ENCODE assay signal across 8 mouse cellular contexts in genomic region chr8:110919341-110920031, GRCm38 (mm10). TPM values are rescaled to one million over a fixed set of nuclear protein-coding genes. Genes with fewer than 3 reads are reported as not detected.
A peak's percentile ranks its signal among the peaks of the same experiment; 100 is the strongest.
DNase-seq lines count a peak whose midpoint lies in the region; ATAC-seq and TF ChIP-seq lines count a peak whose summit lies in the region.

Gene St3gal2, plus strand, starts transcription at chr8:110919922.

- no peaks in the 10 kb centered on the region for H3K9me3 ChIP-seq in MEL (replicated peaks; ENCODE audit: insufficient read depth, low read length)
- no peaks in the 10 kb centered on the region for H3K9me3 ChIP-seq in forebrain, postnatal 0 days (ENCODE audit: low read length)

- H3K4me2 ChIP-seq in forebrain, postnatal 0 days (ENCODE audit: low read depth): peak within 1 kb of the TSS; percentile 79

- under 1% methylated on average over 23 of the region's 36 CpGs for WGBS in cerebellum, adult 2 months
- WGBS in forebrain, postnatal 0 days: 9% methylated on average over 30 of the region's 36 CpGs
- WGBS in lung, adult 2 months: under 1% methylated on average over 18 of the region's 36 CpGs

- H3K9ac ChIP-seq in MEL (ENCODE audit: control insufficient read depth, low read depth, low read length, poor library complexity, severe bottlenecking): peak within 1 kb of the TSS; percentile 92
- peak within 1 kb of the TSS; percentile 83 for H3K9ac ChIP-seq in forebrain, postnatal 0 days

- peaks cover 14% of the 10 kb centered on the region for H3K79me2 ChIP-seq in MEL (ENCODE audit: control insufficient read depth, insufficient read depth, low read length, poor library complexity)

- peak within 1 kb of the TSS; percentile 61 for H3K27ac ChIP-seq in MEL (ENCODE audit: control insufficient read depth, low read depth, low read length)
- peak within 1 kb of the TSS; percentile 94 for H3K27ac ChIP-seq in cerebellum, adult 2 months (ENCODE audit: insufficient read depth, low read length)
- peak within 1 kb of the TSS; percentile 76 for H3K27ac ChIP-seq in forebrain, postnatal 0 days (ENCODE audit: low read depth, low read length)
- H3K27ac ChIP-seq in layer of hippocampus, adult 2 months: peak within 1 kb of the TSS; percentile 98

- peaks cover 0 to 22% of the 10 kb centered on the region in 2 experiments; a peak in 2 of 4 replicates for H3K36me3 ChIP-seq in MEL (ENCODE audit: control insufficient read depth in 1 of 2, insufficient read depth in 2 of 2, low read length in 2 of 2)
- H3K36me3 ChIP-seq in forebrain, postnatal 0 days (ENCODE audit: insufficient read depth): no peaks in the 10 kb centered on the region

- no peak for TF ChIP-seq RAD21 in MEL (IDR thresholded peaks at IDR 0.05; ENCODE audit: low read depth, low read length)

- H3K27me3 ChIP-seq in MEL (ENCODE audit: control insufficient read depth in 1 of 2, insufficient read depth in 2 of 2, low read length in 2 of 2): no peaks in the 10 kb centered on the region
- H3K27me3 ChIP-seq in cerebellum, adult 2 months (ENCODE audit: control insufficient read depth, insufficient read depth, low read length): no peaks in the 10 kb centered on the region
- no peaks in the 10 kb centered on the region for H3K27me3 ChIP-seq in forebrain, postnatal 0 days (ENCODE audit: insufficient read depth, low read length)

- TF ChIP-seq EP300 in MEL (IDR thresholded peaks at IDR 0.05; ENCODE audit: low read depth in 1 of 2, low read length in 2 of 2): peak in 1 of 2 experiments; percentile 42; a peak in 1 of 4 replicates

- intact Hi-C loops in heart, postnatal 36 days (cut with DNase I): loop anchor here (2.0 to 5.0 kb wide), 2 partner anchors 45 to 78 kb away; partner anchors contain the start of gene Ddx19a

- ATAC-seq in forebrain, postnatal 0 days: peak; percentile 100
- ATAC-seq in neutrophil, adult 5-6 weeks (ENCODE audit: extremely low read depth, insufficient number of reproducible peaks, low FRiP score, poor library complexity, severe bottlenecking): peak; percentile 88

- TF ChIP-seq POLR2A in MEL (IDR thresholded peaks at IDR 0.05; ENCODE audit: control insufficient read depth in 1 of 2, insufficient read depth in 1 of 2, low read depth in 1 of 2, low read length in 2 of 2, poor library complexity in 1 of 2): peak; percentile 12 to 46; a peak in 1 of 4 replicates
- peak; percentile 52; the same call in 1 of the 2 replicates for TF ChIP-seq POLR2A in cerebellum, adult 2 months (IDR thresholded peaks at IDR 0.05; ENCODE audit: borderline replicate concordance, insufficient read depth, low read length)
- no peak for TF ChIP-seq POLR2A in lung, adult 2 months (IDR thresholded peaks at IDR 0.05; ENCODE audit: borderline replicate concordance, extremely low read depth, low read depth, low read length)

- H3K4me3 ChIP-seq in MEL (ENCODE audit: control insufficient read depth in 1 of 2, insufficient read depth in 1 of 2, low read depth in 2 of 2, low read length in 2 of 2): peak within 1 kb of the TSS; percentile 77 to 90
- H3K4me3 ChIP-seq in cerebellum, adult 2 months (replicated peaks; ENCODE audit: insufficient read depth, low read depth, low read length): peak within 1 kb of the TSS; percentile 86
- H3K4me3 ChIP-seq in forebrain, postnatal 0 days (ENCODE audit: low read depth, low read length): peak within 1 kb of the TSS; percentile 83
- H3K4me3 ChIP-seq in layer of hippocampus, adult 2 months: peak within 1 kb of the TSS; percentile 95
- peak within 1 kb of the TSS; percentile 75 for H3K4me3 ChIP-seq in lung, adult 2 months (replicated peaks; ENCODE audit: extremely low read depth, low read depth, low read length)

- peaks cover 9 to 26% of the 10 kb centered on the region in 2 experiments for H3K4me1 ChIP-seq in MEL (ENCODE audit: control insufficient read depth in 1 of 2, insufficient read depth in 2 of 2, low read length in 2 of 2)
- H3K4me1 ChIP-seq in cerebellum, adult 2 months (ENCODE audit: control insufficient read depth, insufficient read depth, low read length): peaks cover 7% of the 10 kb centered on the region; the same call in 1 of the 2 replicates
- H3K4me1 ChIP-seq in forebrain, postnatal 0 days (ENCODE audit: insufficient read depth): peaks cover 14% of the 10 kb centered on the region
- peaks cover 13% of the 10 kb centered on the region for H3K4me1 ChIP-seq in lung, adult 2 months (ENCODE audit: control insufficient read depth, insufficient read depth, low read length)

- no peak for TF ChIP-seq CTCF in MEL (IDR thresholded peaks at IDR 0.05 in 2 of 3, conservative IDR thresholded peaks at IDR 0.05 in 1 of 3; ENCODE audit: control insufficient read depth in 1 of 3, insufficient read depth in 1 of 3, low read depth in 2 of 3, low read length in 3 of 3, poor library complexity in 1 of 3, severe bottlenecking in 1 of 3)
- no peak for TF ChIP-seq CTCF in cerebellum, adult 2 months (IDR thresholded peaks at IDR 0.05; ENCODE audit: borderline replicate concordance, insufficient read depth, low read depth, low read length)
- peak; percentile 9; the same call in 1 of the 2 replicates for TF ChIP-seq CTCF in forebrain, postnatal 0 days (IDR thresholded peaks at IDR 0.05; ENCODE audit: low read depth)
- TF ChIP-seq CTCF in layer of hippocampus, adult 2 months (conservative IDR thresholded peaks at IDR 0.05): no peak
- no peak for TF ChIP-seq CTCF in lung, adult 2 months (IDR thresholded peaks at IDR 0.05; ENCODE audit: insufficient read depth, low read length)

- peak; percentile 95 for DNase-seq in MEL (ENCODE audit: low read depth, low spot score)
- DNase-seq in cerebellum, adult 2 months: peak; percentile 92 to 97
- peak; percentile 96 for DNase-seq in forebrain, postnatal 0 days
- peak; percentile 77 to 79 for DNase-seq in heart, postnatal 36 days
- peak; percentile 89 to 97 for DNase-seq in layer of hippocampus, adult 2 months (ENCODE audit: low spot score in 2 of 2)
- peak; percentile 76 for DNase-seq in lung, adult 2 months
- peak; percentile 93 for DNase-seq in testis, postnatal 14 days (ENCODE audit: low spot score)

TF ChIP-seq in MEL, 35 proteins besides CTCF, POLR2A, EP300 and RAD21 (continues in another document):
- TF ChIP-seq SIN3A (IDR thresholded peaks at IDR 0.05; ENCODE audit: low read length) (peak; percentile 93), NRF1 (IDR thresholded peaks at IDR 0.05; ENCODE audit: insufficient read depth, low read depth, low read length, poor library complexity, severe bottlenecking) (peak; percentile 30; the same call in 1 of the 2 replicates), E2F4 (IDR thresholded peaks at IDR 0.05; ENCODE audit: borderline replicate concordance, low read depth, low read length) (no peak), UBTF (IDR thresholded peaks at IDR 0.05; ENCODE audit: borderline replicate concordance, insufficient read depth, low read depth, low read length) (no peak), MYB (IDR thresholded peaks at IDR 0.05; ENCODE audit: low read depth, low read length) (no peak), MAFK (IDR thresholded peaks at IDR 0.05; ENCODE audit: borderline replicate concordance, low read depth, low read length) (no peak), TAL1 (IDR thresholded peaks at IDR 0.05; ENCODE audit: low read length) (no peak), ZKSCAN1 (IDR thresholded peaks at IDR 0.05; ENCODE audit: low read depth, low read length) (no peak), HCFC1 (IDR thresholded peaks at IDR 0.05; ENCODE audit: low read depth, low read length) (peak; percentile 100), USF1 (IDR thresholded peaks at IDR 0.05; ENCODE audit: low read depth, low read length) (peak; percentile 12; the same call in 1 of the 2 replicates), TCF12 (IDR thresholded peaks at IDR 0.05; ENCODE audit: low read depth, low read length) (peak; percentile 66; the same call in 1 of the 2 replicates), ZC3H11A (IDR thresholded peaks at IDR 0.05; ENCODE audit: low read depth, low read length) (no peak), POLR2AphosphoS2 (IDR thresholded peaks at IDR 0.05; ENCODE audit: low read length) (no peak), CHD1 (IDR thresholded peaks at IDR 0.05; ENCODE audit: low read depth, low read length) (no peak), MXI1 (IDR thresholded peaks at IDR 0.05; ENCODE audit: low read depth, low read length) (peak; percentile 82), KAT2A (conservative IDR thresholded peaks at IDR 0.05; ENCODE audit: low read depth, low read length) (peak; percentile 100), JUND (IDR thresholded peaks at IDR 0.05; ENCODE audit: low read depth, low read length) (no peak), SMC3 (IDR thresholded peaks at IDR 0.05; ENCODE audit: low read depth, low read length) (no peak), ETS1 (IDR thresholded peaks at IDR 0.05; ENCODE audit: low read depth, low read length) (peak; percentile 66), TBP (IDR thresholded peaks at IDR 0.05; ENCODE audit: low read depth, low read length) (no peak), RCOR1 (IDR thresholded peaks at IDR 0.05; ENCODE audit: low read depth, low read length) (no peak), NELFE (IDR thresholded peaks at IDR 0.05; ENCODE audit: low read depth, low read length) (no peak), CHD2 (IDR thresholded peaks at IDR 0.05; ENCODE audit: low read length) (peak; percentile 72), GATA1 (IDR thresholded peaks at IDR 0.05; ENCODE audit: low read depth, low read length) (0 out of 2 replicates have a peak, but pooled peaks have one; percentile 23), MAX (IDR thresholded peaks at IDR 0.05; ENCODE audit: low read length) (no peak), BHLHE40 (IDR thresholded peaks at IDR 0.05; ENCODE audit: borderline replicate concordance, low read depth, low read length) (no peak), MEF2A (IDR thresholded peaks at IDR 0.05; ENCODE audit: extremely low read depth, insufficient replicate concordance, low read depth, low read length, poor library complexity, severe bottlenecking) (no peak), POLR2AphosphoS5 (IDR thresholded peaks at IDR 0.05; ENCODE audit: borderline replicate concordance, low read depth, low read length) (no peak), MYC (IDR thresholded peaks at IDR 0.05; ENCODE audit: low read depth, low read length) (peak; percentile 74; the same call in 1 of the 2 replicates)

RNA-seq across cellular contexts. Expression of gene St3gal2, which starts in this region (rescaled TPM):
- 4.0 and 5.2 TPM in 2 replicates for total RNA-seq in MEL (2012; rRNA removed)
- 10 to 100 TPM in 1 of 2 experiments, not detected in 1; 18.0 TPM for polyA plus RNA-seq in MEL (2012; ENCODE audit: insufficient read depth in 1 of 2, insufficient read length in 2 of 2, low read depth in 1 of 2, low replicate concordance in 2 of 2, missing spikeins in 1 of 2)
- 81.1 and 88.6 TPM in 2 replicates for polyA plus RNA-seq in cerebellum, adult 2 months (2012; rRNA removed)
- 27.4 and 30.7 TPM in 2 replicates for total RNA-seq in forebrain, postnatal 0 days (2014; rRNA removed)
- 16.0 and 22.1 TPM in 2 replicates for polyA plus RNA-seq in forebrain, postnatal 0 days (2015; fragmentation: Nextera tagmentation; extraction: Ambion mirVana)
- total RNA-seq in heart, postnatal 36 days (2021): 10 to 100 TPM; 27.5 to 28.3 TPM
- 100 to 1,000 TPM in 1 of 2 experiments, 10 to 100 TPM in 1; 95.1 to 104 TPM for total RNA-seq in layer of hippocampus, adult 2 months (2021)
- polyA plus RNA-seq in lung, adult 2 months (2012; rRNA removed): 41.0 and 48.5 TPM in 2 replicates
- 3.1 and 6.3 TPM in 2 replicates for total RNA-seq in neutrophil, adult 5-6 weeks (2017)

Comparison
In these comparisons a context has a peak if more than half of its experiments do, and no peak if none do; other contexts are left out.
1. Peak in every context shown above with its lines: DNase-seq, ATAC-seq, H3K4me3 ChIP-seq and H3K27ac ChIP-seq.